Mouse (Mus musculus): ENCODE data around the gene Dnajc11. TPM values are rescaled to one million over a fixed set of nuclear protein-coding genes. Genes with fewer than 3 reads are reported as not detected.

Dnajc11 gene
- polyA plus RNA-seq, 1 experiment = 30.1 TPM

GRCm38 (mm10) chr4:152008622-152009075, 75.2 kb downstream of the Dnajc11 start, which contains the start of gene Klhl21:
Gene Klhl21 (plus strand): TSS chr4:152008803.
- TF ChIP-seq GATA1 (IDR thresholded peaks at IDR 0.05; ENCODE audit: low read length) = no peak

GRCm38 (mm10) chr4:152009076-152010051, 75.9 kb downstream of the Dnajc11 start:
- no peak for TF ChIP-seq GATA1 (IDR thresholded peaks at IDR 0.05; ENCODE audit: low read length)

- TF ChIP-seq GATA1 (IDR thresholded peaks at IDR 0.05; ENCODE audit: low read length) = no peak
Measured at GRCm38 (mm10) chr4:152010091-152010706, 76.7 kb downstream of the Dnajc11 start.

GRCm38 (mm10) chr4:152010707-152011134, 77.2 kb downstream of the Dnajc11 start:
- TF ChIP-seq GATA1 (IDR thresholded peaks at IDR 0.05; ENCODE audit: low read length) = no peak

GRCm38 (mm10) chr4:152011171-152011760, 77.8 kb downstream of the Dnajc11 start:
- no peak for TF ChIP-seq GATA1 (IDR thresholded peaks at IDR 0.05; ENCODE audit: low read length)

GRCm38 (mm10) chr4:152012109-152012508, 78.6 kb downstream of the Dnajc11 start:
- TF ChIP-seq GATA1 (IDR thresholded peaks at IDR 0.05; ENCODE audit: low read length) = no peak

- no peak for TF ChIP-seq GATA1 (IDR thresholded peaks at IDR 0.05; ENCODE audit: low read length)
Measured at GRCm38 (mm10) chr4:152013036-152013813, 79.7 kb downstream of the Dnajc11 start.

- TF ChIP-seq GATA1 (IDR thresholded peaks at IDR 0.05; ENCODE audit: low read length) = no peak
Measured at GRCm38 (mm10) chr4:152019073-152019472, 85.6 kb downstream of the Dnajc11 start.

GRCm38 (mm10) chr4:152020024-152020423, 86.5 kb downstream of the Dnajc11 start:
- TF ChIP-seq GATA1 (IDR thresholded peaks at IDR 0.05; ENCODE audit: low read length) = no peak

- TF ChIP-seq GATA1 (IDR thresholded peaks at IDR 0.05; ENCODE audit: low read length) = no peak
Measured at GRCm38 (mm10) chr4:152021568-152022097, 88.1 kb downstream of the Dnajc11 start.

GRCm38 (mm10) chr4:152022506-152022905, 89.0 kb downstream of the Dnajc11 start:
- no peak for TF ChIP-seq GATA1 (IDR thresholded peaks at IDR 0.05; ENCODE audit: low read length)

GRCm38 (mm10) chr4:152024525-152024924, 91.0 kb downstream of the Dnajc11 start:
- no peak for TF ChIP-seq GATA1 (IDR thresholded peaks at IDR 0.05; ENCODE audit: low read length)

- no peak for TF ChIP-seq GATA1 (IDR thresholded peaks at IDR 0.05; ENCODE audit: low read length)
Measured at GRCm38 (mm10) chr4:152026751-152027508, 93.4 kb downstream of the Dnajc11 start.

- TF ChIP-seq GATA1 (IDR thresholded peaks at IDR 0.05; ENCODE audit: low read length) = no peak
Measured at GRCm38 (mm10) chr4:152027524-152027923, 94.0 kb downstream of the Dnajc11 start, which contains the start of gene Zbtb48. Gene Zbtb48 (minus strand): TSS chr4:152027671.

Data from G1E-ER4 (cell line).